Mouse (Mus musculus) E14TG2a.4 (cell line): ENCODE data around the gene Creb3l4.

Experiments
- CTCF ChIP-seq: conservative IDR thresholded peaks from 2 replicates; pipeline ENCODE4 v1.5.1; 2014; ENCODE audit warnings: low read length
- POU5F1 ChIP-seq: IDR thresholded peaks from 2 replicates; pipeline ENCODE4 v1.6.1; 2014; ENCODE audit warnings: low read length, borderline replicate concordance

DNA sequence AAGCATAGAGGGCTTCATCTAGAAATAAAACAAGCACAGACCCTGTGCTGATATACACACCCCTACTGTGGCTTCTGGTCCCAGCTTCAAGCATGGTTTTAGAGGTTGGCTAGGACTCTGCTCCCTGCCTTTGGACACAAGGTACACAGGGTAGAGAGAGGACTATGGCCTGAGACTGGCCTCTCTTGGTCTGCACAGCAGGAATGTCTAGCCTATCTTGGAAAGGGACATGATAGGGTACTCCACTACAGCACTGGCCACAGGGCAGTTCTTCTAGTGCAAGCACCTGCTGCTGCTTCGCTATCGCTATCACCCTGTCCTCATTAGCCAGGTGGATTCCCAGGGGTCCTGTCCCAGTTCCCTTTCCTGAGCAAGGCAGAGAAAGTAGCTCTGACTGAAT lies 2.1 kb downstream of the Creb3l4 start:
- no peak for TF ChIP-seq CTCF
- no peak for TF ChIP-seq POU5F1
